Mouse (Mus musculus) brown adipose tissue, adult 24 weeks (tissue): ENCODE data around the gene Cblb. TPM values are rescaled to one million over a fixed set of nuclear protein-coding genes. Genes with fewer than 3 reads are reported as not detected.

ENCODE experiments used
- H3K27ac ChIP-seq: fragments of 200-500 bp; replicated peaks from 2 replicates; pipeline ENCODE4 v1.5.1; 2012; ENCODE audit warnings: low read depth, mild to moderate bottlenecking, low read length
- H3K4me1 ChIP-seq: fragments of 200-500 bp; 2 replicates; pipeline ENCODE4 v1.6.1; 2012; ENCODE audit warnings: low read length, mixed read lengths; ENCODE audit not compliant: control insufficient read depth, insufficient read depth, insufficient read length
- H3K4me3 ChIP-seq: fragments of 200-500 bp; 2 replicates; pipeline ENCODE4 v1.5.1; 2012; ENCODE audit warnings: low read depth, mild to moderate bottlenecking, low read length, moderate library complexity; ENCODE audit not compliant: insufficient read depth
- polyA plus RNA-seq: library from polyadenylated mRNA; stranded (reverse); fragments of >200 nt; gene quantifications from 2 replicates; pipeline ENCODE4 v1.2.4, GENCODE M21; 2012; ENCODE audit not compliant: missing spikeins, insufficient read depth, insufficient read length

Cblb gene
- polyA plus RNA-seq, 1 experiment: 8.0 TPM

- H3K4me1 ChIP-seq: peaks cover 23% of the 10 kb centered on the region
- no peak overlapping the region for H3K4me3 ChIP-seq
- H3K27ac ChIP-seq: no peak overlapping the region
Measured at GRCm38 (mm10) chr16:52052734-52053133, 21.7 kb downstream of the Cblb start.

- peaks cover 29% of the 10 kb centered on the region for H3K4me1 ChIP-seq
- H3K27ac ChIP-seq: no peak overlapping the region
- H3K4me3 ChIP-seq: no peak overlapping the region
Measured at GRCm38 (mm10) chr16:52055236-52055635, 24.2 kb downstream of the Cblb start.

- Histone ChIP-seq H3K4me3 (no peak overlapping the region), H3K4me1 (peaks cover 37% of the 10 kb centered on the region), H3K27ac (no peak overlapping the region; the same call in 1 of the 2 replicates)
Measured at GRCm38 (mm10) chr16:52056164-52056563, 25.1 kb downstream of the Cblb start.

GRCm38 (mm10) chr16:52057335-52057734 is 26.3 kb downstream of the Cblb start:
- Histone ChIP-seq H3K27ac (peak overlapping the region; percentile 8; the same call in 1 of the 2 replicates), H3K4me1 (peaks cover 46% of the 10 kb centered on the region)

GRCm38 (mm10) chr16:52059535-52059934 is 28.5 kb downstream of the Cblb start:
- H3K4me1 ChIP-seq: peaks cover 50% of the 10 kb centered on the region
- no peak overlapping the region for H3K4me3 ChIP-seq
- no peak overlapping the region for H3K27ac ChIP-seq

More at GRCm38 (mm10) chr16:52057335-52057734, 26.3 kb downstream of the Cblb start:
- H3K4me3 ChIP-seq: no peak overlapping the region

GRCm38 (mm10) chr16:52060100-52060719 is 29.2 kb downstream of the Cblb start:
- Histone ChIP-seq H3K4me3 (no peak overlapping the region), H3K27ac (peak overlapping the region; percentile 62), H3K4me1 (peaks cover 50% of the 10 kb centered on the region)

DNA sequence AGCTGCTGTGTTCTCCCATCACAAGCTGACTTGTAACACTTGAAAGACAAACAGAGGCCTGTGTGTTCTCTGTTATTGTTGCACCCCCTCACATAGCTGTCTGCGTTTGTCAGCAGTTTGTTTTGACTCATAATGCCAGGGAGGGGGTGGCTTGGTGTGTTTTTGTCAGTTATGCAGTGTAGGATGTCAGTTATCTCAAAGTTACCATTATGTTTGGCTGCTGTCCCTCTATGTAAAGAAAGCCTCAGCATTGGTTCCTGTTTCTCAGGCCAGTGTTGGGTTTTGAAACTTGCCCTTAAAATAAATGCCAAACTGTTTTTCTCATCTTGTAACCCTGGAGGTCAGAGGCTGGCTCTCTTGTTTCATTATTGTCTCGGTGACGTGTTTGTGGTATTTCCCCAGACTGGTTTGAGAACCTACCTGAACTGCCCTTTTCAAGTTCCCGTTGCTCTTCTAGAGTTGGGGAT is 30.0 kb downstream of the Cblb start:
- Histone ChIP-seq H3K4me3 (no peak overlapping the region), H3K27ac (peak overlapping the region; percentile 62), H3K4me1 (peaks cover 51% of the 10 kb centered on the region)

GRCm38 (mm10) chr16:52064309-52065105 is 33.5 kb downstream of the Cblb start:
- Histone ChIP-seq H3K27ac (peak overlapping the region; percentile 81), H3K4me3 (no peak overlapping the region), H3K4me1 (peaks cover 37% of the 10 kb centered on the region)

DNA sequence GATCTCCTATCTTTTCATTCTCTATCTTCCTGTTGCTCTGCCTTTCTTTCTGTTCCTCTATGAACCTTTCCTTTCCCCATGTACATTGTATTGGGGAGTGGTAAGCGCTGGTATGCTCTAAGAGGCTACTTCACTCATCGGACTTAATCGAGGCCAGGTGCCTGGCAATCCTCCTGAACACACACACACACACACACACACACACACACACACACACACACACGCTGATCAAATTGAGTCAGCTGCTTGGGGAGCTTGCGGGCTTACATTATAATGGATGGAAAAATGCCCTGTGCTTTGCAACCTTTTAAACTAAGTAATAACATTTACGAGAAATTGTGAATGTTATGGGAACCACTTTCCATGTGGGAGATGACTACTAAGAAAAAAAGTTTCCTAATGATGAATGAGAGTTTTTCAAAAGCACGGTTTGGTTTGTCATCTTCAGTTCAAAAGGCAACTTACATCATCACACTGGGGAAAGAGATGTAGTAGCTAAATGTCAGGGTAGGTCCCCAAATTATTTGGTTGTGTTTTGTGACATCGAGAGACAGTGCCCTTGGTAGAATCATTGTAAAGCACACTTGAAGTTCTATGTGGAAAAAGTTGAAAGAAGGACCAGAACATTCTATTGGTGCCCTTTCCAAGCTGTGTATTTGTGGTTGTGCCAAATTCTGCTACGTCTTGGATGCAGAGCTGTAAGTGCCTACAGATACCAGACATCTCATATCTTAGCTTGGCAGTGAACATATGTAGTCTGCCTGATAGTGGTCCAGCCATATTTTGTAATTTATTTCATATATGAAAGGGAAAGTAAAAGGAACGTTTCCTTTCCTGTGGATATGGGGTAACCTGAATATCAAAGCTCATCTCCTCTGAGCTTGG is 36.8 kb downstream of the Cblb start:
- Histone ChIP-seq H3K4me1 (peaks cover 32% of the 10 kb centered on the region), H3K4me3 (no peak overlapping the region), H3K27ac (no peak overlapping the region)

- H3K4me1 ChIP-seq: peaks cover 32% of the 10 kb centered on the region
- H3K27ac ChIP-seq: no peak overlapping the region
- H3K4me3 ChIP-seq: no peak overlapping the region
Measured at GRCm38 (mm10) chr16:52068517-52068874, 37.5 kb downstream of the Cblb start.

GRCm38 (mm10) chr16:52069648-52070047 is 38.6 kb downstream of the Cblb start:
- Histone ChIP-seq H3K4me1 (peaks cover 29% of the 10 kb centered on the region), H3K27ac (no peak overlapping the region; the same call in 1 of the 2 replicates), H3K4me3 (no peak overlapping the region)

- Histone ChIP-seq H3K27ac (peak overlapping the region; percentile 51), H3K4me1 (peaks cover 26% of the 10 kb centered on the region)
Measured at GRCm38 (mm10) chr16:52070128-52070527, 39.1 kb downstream of the Cblb start.

GRCm38 (mm10) chr16:52071290-52071689 is 40.3 kb downstream of the Cblb start:
- peaks cover 22% of the 10 kb centered on the region for H3K4me1 ChIP-seq
- H3K4me3 ChIP-seq: no peak overlapping the region
- H3K27ac ChIP-seq: peak overlapping the region; percentile 58; the same call in 1 of the 2 replicates

More at GRCm38 (mm10) chr16:52070128-52070527, 39.1 kb downstream of the Cblb start:
- no peak overlapping the region for H3K4me3 ChIP-seq

DNA sequence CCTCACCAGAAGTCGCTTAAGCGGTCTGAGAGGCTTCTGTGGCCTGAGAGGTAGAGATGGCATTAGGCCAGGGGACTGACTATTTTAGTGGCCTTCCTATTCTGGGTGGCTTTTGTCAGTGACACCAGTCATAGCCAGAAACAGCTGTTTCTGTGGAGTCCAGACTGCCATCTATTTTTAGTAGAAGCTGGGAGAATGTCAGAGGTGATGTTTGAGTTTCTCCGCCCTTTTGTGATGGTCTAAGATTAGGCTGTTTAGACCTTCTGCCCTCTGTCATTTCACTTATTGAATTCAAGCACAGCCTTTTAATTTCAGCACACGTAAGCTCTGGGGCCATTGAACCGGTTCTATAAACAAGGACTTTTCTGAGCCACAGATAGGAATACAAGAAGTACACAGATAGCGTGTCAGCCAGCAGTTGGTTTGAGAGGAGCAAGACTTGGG is 40.8 kb downstream of the Cblb start:
- H3K27ac ChIP-seq: peak overlapping the region; percentile 66
- H3K4me3 ChIP-seq: no peak overlapping the region
- peaks cover 20% of the 10 kb centered on the region for H3K4me1 ChIP-seq

DNA sequence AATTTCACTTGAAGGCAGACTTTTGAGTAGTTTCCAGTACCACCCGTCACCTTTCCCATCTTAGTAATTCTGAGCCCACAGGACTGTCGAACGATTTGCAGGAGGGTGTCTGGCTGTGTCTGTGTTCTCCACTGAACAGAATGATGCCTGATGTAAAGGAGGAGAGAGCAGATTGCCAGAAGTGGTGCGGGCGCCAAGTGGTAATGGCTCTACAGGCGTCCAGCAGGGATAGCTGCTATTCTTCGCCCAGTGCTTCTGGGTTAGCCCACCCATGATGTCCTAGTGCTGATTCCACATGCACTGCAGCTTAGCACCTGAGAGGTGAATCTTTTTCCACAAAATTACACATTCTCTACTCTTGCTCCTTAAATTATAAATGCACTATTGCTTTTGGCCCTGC is 45.6 kb downstream of the Cblb start:
- H3K4me3 ChIP-seq: no peak overlapping the region
- H3K4me1 ChIP-seq: peaks cover 21% of the 10 kb centered on the region
- no peak overlapping the region for H3K27ac ChIP-seq
